Mouse (Mus musculus) gonadal fat pad, adult 2 months (tissue): ENCODE measurements around the gene Per1. TPM values are rescaled to one million over a fixed set of nuclear protein-coding genes. Genes with fewer than 3 reads are reported as not detected.

Experiments used
- DNase-seq: peaks from one replicate; pipeline ENCODE4 v3.0.0-alpha.2; 2012; ENCODE audit warnings: low read depth
- polyA plus RNA-seq: library from polyadenylated mRNA; depleted of rRNA; stranded (reverse); fragments of >200 nt; gene quantifications from 2 replicates; pipeline ENCODE4 v1.2.3, GENCODE M21; 2012; rRNA removed

Gene Per1
- polyA plus RNA-seq, result 25.9 and 38.6 TPM in 2 replicates

- DNase-seq, result peak; percentile 96
These were observed at the start of gene Per1 for GRCm38 (mm10) chr11:69094697-69095429. Gene Per1 (plus strand): TSS chr11:69095217.

- no peak for DNase-seq
These were observed 49.3 kb upstream of the Per1 start, which contains the start of gene Aurkb for GRCm38 (mm10) chr11:69045531-69046394. Gene Aurkb (plus strand): TSS chr11:69045647.

GRCm38 (mm10) chr11:69046395-69046774 lies 48.6 kb upstream of the Per1 start:
- no peak for DNase-seq

- no peak for DNase-seq
These were observed 47.4 kb upstream of the Per1 start for GRCm38 (mm10) chr11:69047592-69047991.

GRCm38 (mm10) chr11:69048151-69048550 lies 46.9 kb upstream of the Per1 start:
- no peak for DNase-seq

- no peak for DNase-seq
These were observed 44.3 kb upstream of the Per1 start for GRCm38 (mm10) chr11:69050748-69051147.

GRCm38 (mm10) chr11:69051771-69052170 lies 43.2 kb upstream of the Per1 start:
- DNase-seq, result no peak

- no peak for DNase-seq
These were observed 42.1 kb upstream of the Per1 start for GRCm38 (mm10) chr11:69052824-69053421.

- no peak for DNase-seq
These were observed 41.2 kb upstream of the Per1 start for GRCm38 (mm10) chr11:69053848-69054247.

GRCm38 (mm10) chr11:69058265-69058664 lies 36.8 kb upstream of the Per1 start:
- DNase-seq, result no peak

GRCm38 (mm10) chr11:69058729-69059356 lies 36.2 kb upstream of the Per1 start:
- no peak for DNase-seq

- no peak for DNase-seq
These were observed 35.6 kb upstream of the Per1 start, which contains the start of gene Borcs6 for GRCm38 (mm10) chr11:69059357-69059974. Gene Borcs6 (plus strand): TSS chr11:69059717.

- no peak for DNase-seq
These were observed 35.0 kb upstream of the Per1 start for GRCm38 (mm10) chr11:69059975-69060411.

- no peak for DNase-seq
These were observed 34.4 kb upstream of the Per1 start for GRCm38 (mm10) chr11:69060448-69061254.

- no peak for DNase-seq
These were observed 33.6 kb upstream of the Per1 start for GRCm38 (mm10) chr11:69061255-69061912.

GRCm38 (mm10) chr11:69062194-69062760 lies 32.7 kb upstream of the Per1 start:
- no peak for DNase-seq

- DNase-seq, result no peak
These were observed 32.2 kb upstream of the Per1 start for GRCm38 (mm10) chr11:69062761-69063224.

- DNase-seq, result no peak
These were observed 31.4 kb upstream of the Per1 start for GRCm38 (mm10) chr11:69063413-69064201.
